Mouse (Mus musculus) cerebellum, adult 2 months (tissue): ENCODE measurements around the gene Shank2.

Experiments used
- CTCF ChIP-seq: fragments of 200-500 bp; IDR thresholded peaks from 2 replicates; pipeline ENCODE4 v1.5.1; 2011; ENCODE audit warnings: low read depth, mild to moderate bottlenecking, control low read depth, low read length, moderate library complexity, borderline replicate concordance; ENCODE audit not compliant: insufficient read depth
- POLR2A ChIP-seq: fragments of 200-500 bp; IDR thresholded peaks from 2 replicates; pipeline ENCODE4 v1.6.1; 2011; ENCODE audit warnings: low read length, control low read depth, borderline replicate concordance; ENCODE audit not compliant: insufficient read depth

GRCm38 (mm10) chr7:144029246-144029645, 27.5 kb downstream of the Shank2 start:
- TF ChIP-seq CTCF = no peak
- no peak for TF ChIP-seq POLR2A
